Mouse (Mus musculus) thymus, adult 2 months (tissue): ENCODE data around the gene Pla2g3.

ENCODE experiments used
- CTCF ChIP-seq: fragments of 200-500 bp; IDR thresholded peaks from 2 replicates; pipeline ENCODE4 v1.5.1; 2012; ENCODE audit warnings: mild to moderate bottlenecking, control low read depth, low read length, moderate library complexity, borderline replicate concordance; ENCODE audit not compliant: control insufficient read depth, poor library complexity, insufficient read depth; ENCODE audit errors: extremely low read depth
- POLR2A ChIP-seq: fragments of 200-500 bp; IDR thresholded peaks from 2 replicates; pipeline ENCODE4 v1.6.1; 2012; ENCODE audit warnings: mild to moderate bottlenecking, low read length, control low read depth, moderate library complexity; ENCODE audit not compliant: control insufficient read depth, poor library complexity, insufficient read depth; ENCODE audit errors: extremely low read depth

GRCm38 (mm10) chr11:3536745-3537333 lies 48.8 kb downstream of the Pla2g3 start:
- TF ChIP-seq CTCF (no peak), POLR2A (no peak)
